Mouse (Mus musculus) MEL (cell line): ENCODE measurements around the gene Adprm. TPM values are rescaled to one million over a fixed set of nuclear protein-coding genes. Genes with fewer than 3 reads are reported as not detected.
"Not testable (repeated sequence)": the region's sequence is repeated elsewhere in the genome, so short reads cannot be mapped to it uniquely, and the experiment has no call there.

Experiments used
- DNase-seq: peaks from one replicate; pipeline ENCODE4 v3.0.0; 2011; ENCODE audit warnings: low read depth, low spot score
- H3K27ac ChIP-seq: 2 replicates; pipeline ENCODE4 v1.5.1; 2012; ENCODE audit warnings: low read depth, mild to moderate bottlenecking, control low read depth, low read length, moderate library complexity; ENCODE audit not compliant: control insufficient read depth
- H3K27me3 ChIP-seq, 2 experiments: fragments of 150-350 bp in 1 of 2; sonication (generic) in 1 of 2; 2 replicates each; pipeline ENCODE4 v1.6.1; 2012; ENCODE audit warnings: low read length in 2 of 2, mild to moderate bottlenecking in 2 of 2, improper control_type of control experiment in 1 of 2, moderate library complexity in 1 of 2; ENCODE audit not compliant: insufficient read depth in 2 of 2, control insufficient read depth in 1 of 2
- H3K36me3 ChIP-seq, 2 experiments: 2 replicates each; pipeline ENCODE4 v1.6.1; 2012 to 2014; ENCODE audit warnings: low read length in 2 of 2, improper control_type of control experiment in 1 of 2, inconsistent platforms in 1 of 2, mild to moderate bottlenecking in 1 of 2; ENCODE audit not compliant: insufficient read depth in 2 of 2, control insufficient read depth in 1 of 2
- H3K4me1 ChIP-seq, 2 experiments: fragments of 150-350 bp in 1 of 2; sonication (generic) in 1 of 2; 2 replicates each; pipeline ENCODE4 v1.6.1; 2012; ENCODE audit warnings: low read length in 2 of 2, improper control_type of control experiment in 1 of 2, mild to moderate bottlenecking in 1 of 2; ENCODE audit not compliant: insufficient read depth in 2 of 2, control insufficient read depth in 1 of 2
- H3K4me3 ChIP-seq, 2 experiments: fragments of 150-350 bp in 1 of 2; sonication (generic) in 1 of 2; 2 replicates each; pipeline ENCODE4 v1.5.1; 2012; ENCODE audit warnings: low read depth in 2 of 2, low read length in 2 of 2, mild to moderate bottlenecking in 2 of 2, moderate library complexity in 2 of 2, control low read depth in 1 of 2, improper control_type of control experiment in 1 of 2; ENCODE audit not compliant: control insufficient read depth in 1 of 2, insufficient read depth in 1 of 2
- H3K79me2 ChIP-seq: 2 replicates; pipeline ENCODE4 v1.6.1; 2012; ENCODE audit warnings: mild to moderate bottlenecking, low read length, moderate library complexity; ENCODE audit not compliant: control insufficient read depth, poor library complexity, insufficient read depth
- H3K9ac ChIP-seq: 2 replicates; pipeline ENCODE4 v1.6.1; 2012; ENCODE audit warnings: low read depth, mild to moderate bottlenecking, control low read depth, low read length, moderate library complexity; ENCODE audit not compliant: control insufficient read depth, poor library complexity, severe bottlenecking
- H3K9me3 ChIP-seq: fragments of 150-350 bp; sonication (generic); replicated peaks from 2 replicates; pipeline ENCODE4 v1.6.1; 2012; ENCODE audit warnings: mild to moderate bottlenecking, low read length, improper control_type of control experiment, moderate library complexity; ENCODE audit not compliant: insufficient read depth
- BHLHE40 ChIP-seq: IDR thresholded peaks from 2 replicates; pipeline ENCODE4 v1.6.1; 2012; ENCODE audit warnings: low read depth, mild to moderate bottlenecking, inconsistent platforms, low read length, improper control_type of control experiment, borderline replicate concordance
- CHD1 ChIP-seq: IDR thresholded peaks from 2 replicates; pipeline ENCODE4 v1.6.1; 2012; ENCODE audit warnings: low read depth, mild to moderate bottlenecking, inconsistent platforms, low read length, improper control_type of control experiment
- CTCF ChIP-seq, 3 experiments: IDR thresholded peaks in 2 of 3; conservative IDR thresholded peaks in 1 of 3; 2 replicates each; pipeline ENCODE4 v1.5.1; 2011 to 2012; ENCODE audit warnings: low read length in 3 of 3, low read depth in 2 of 3, mild to moderate bottlenecking in 2 of 3, improper control_type of control experiment in 1 of 3, inconsistent platforms in 1 of 3, mixed read lengths in 1 of 3, moderate library complexity in 1 of 3; ENCODE audit not compliant: control insufficient read depth in 1 of 3, insufficient read depth in 1 of 3, poor library complexity in 1 of 3, severe bottlenecking in 1 of 3
- E2F4 ChIP-seq: IDR thresholded peaks from 2 replicates; pipeline ENCODE4 v1.6.1; 2011; ENCODE audit warnings: low read depth, low read length, improper control_type of control experiment, borderline replicate concordance
- ELF1 ChIP-seq: IDR thresholded peaks from 2 replicates; pipeline ENCODE4 v1.6.1; 2014; ENCODE audit warnings: low read depth, mild to moderate bottlenecking, inconsistent platforms, low read length, improper control_type of control experiment, moderate library complexity
- GABPA ChIP-seq: IDR thresholded peaks from 2 replicates; pipeline ENCODE4 v1.6.1; 2012; ENCODE audit warnings: low read depth, mild to moderate bottlenecking, inconsistent platforms, low read length, improper control_type of control experiment, moderate library complexity
- GATA1 ChIP-seq: IDR thresholded peaks from 2 replicates; pipeline ENCODE4 v1.6.1; 2011; ENCODE audit warnings: low read depth, low read length, improper control_type of control experiment
- HCFC1 ChIP-seq: IDR thresholded peaks from 2 replicates; pipeline ENCODE4 v1.6.1; 2012; ENCODE audit warnings: low read depth, mild to moderate bottlenecking, inconsistent platforms, low read length, improper control_type of control experiment, moderate library complexity
- JUND ChIP-seq: IDR thresholded peaks from 2 replicates; pipeline ENCODE4 v1.6.1; 2011; ENCODE audit warnings: low read depth, mild to moderate bottlenecking, improper control_type of control experiment, low read length
- KAT2A ChIP-seq: conservative IDR thresholded peaks from 2 replicates; pipeline ENCODE4 v1.6.1; 2012; ENCODE audit warnings: low read depth, low read length, improper control_type of control experiment, inconsistent platforms
- MAFK ChIP-seq: IDR thresholded peaks from 2 replicates; pipeline ENCODE4 v1.6.1; 2011; ENCODE audit warnings: low read depth, mild to moderate bottlenecking, low read length, improper control_type of control experiment, borderline replicate concordance
- MAZ ChIP-seq: IDR thresholded peaks from 2 replicates; pipeline ENCODE4 v1.6.1; 2012; ENCODE audit warnings: low read depth, mild to moderate bottlenecking, inconsistent platforms, low read length, improper control_type of control experiment
- MEF2A ChIP-seq: IDR thresholded peaks from 2 replicates; pipeline ENCODE4 v1.6.1; 2014; ENCODE audit warnings: low read depth, mild to moderate bottlenecking, inconsistent platforms, low read length, improper control_type of control experiment; ENCODE audit not compliant: poor library complexity, insufficient replicate concordance, severe bottlenecking; ENCODE audit errors: extremely low read depth
- MYB ChIP-seq: IDR thresholded peaks from 2 replicates; pipeline ENCODE4 v1.6.1; 2011; ENCODE audit warnings: mild to moderate bottlenecking, low read depth, low read length, improper control_type of control experiment
- NRF1 ChIP-seq: IDR thresholded peaks from 2 replicates; pipeline ENCODE4 v1.6.1; 2014; ENCODE audit warnings: low read depth, mild to moderate bottlenecking, inconsistent platforms, low read length, improper control_type of control experiment, moderate library complexity; ENCODE audit not compliant: poor library complexity, insufficient read depth, severe bottlenecking
- POLR2A ChIP-seq, 2 experiments: IDR thresholded peaks; 2 replicates each; pipeline ENCODE4 v1.6.1; 2011 to 2012; ENCODE audit warnings: low read length in 2 of 2, mild to moderate bottlenecking in 2 of 2, control low read depth in 1 of 2, improper control_type of control experiment in 1 of 2, low read depth in 1 of 2, moderate library complexity in 1 of 2; ENCODE audit not compliant: control insufficient read depth in 1 of 2, insufficient read depth in 1 of 2, poor library complexity in 1 of 2
- POLR2AphosphoS2 ChIP-seq: IDR thresholded peaks from 2 replicates; pipeline ENCODE4 v1.6.1; 2011; ENCODE audit warnings: low read length, improper control_type of control experiment
- RAD21 ChIP-seq: IDR thresholded peaks from 2 replicates; pipeline ENCODE4 v1.6.1; 2011; ENCODE audit warnings: mild to moderate bottlenecking, low read depth, low read length, improper control_type of control experiment
- RCOR1 ChIP-seq: IDR thresholded peaks from 2 replicates; pipeline ENCODE4 v1.6.1; 2012; ENCODE audit warnings: low read depth, mild to moderate bottlenecking, inconsistent platforms, low read length, improper control_type of control experiment
- TAL1 ChIP-seq: IDR thresholded peaks from 2 replicates; pipeline ENCODE4 v1.6.1; 2012; ENCODE audit warnings: mild to moderate bottlenecking, inconsistent platforms, low read length, moderate library complexity, mixed read lengths
- TBP ChIP-seq: IDR thresholded peaks from 2 replicates; pipeline ENCODE4 v1.8.0; 2011; ENCODE audit warnings: low read depth, low read length, improper control_type of control experiment
- ZC3H11A ChIP-seq: IDR thresholded peaks from 2 replicates; pipeline ENCODE4 v1.6.1; 2012; ENCODE audit warnings: low read depth, mild to moderate bottlenecking, inconsistent platforms, low read length, improper control_type of control experiment
- ZKSCAN1 ChIP-seq: IDR thresholded peaks from 2 replicates; pipeline ENCODE4 v1.6.1; 2012; ENCODE audit warnings: low read depth, mild to moderate bottlenecking, inconsistent platforms, low read length, improper control_type of control experiment, moderate library complexity
- ZMIZ1 ChIP-seq: IDR thresholded peaks from 2 replicates; pipeline ENCODE4 v1.6.1; 2012; ENCODE audit warnings: low read depth, mild to moderate bottlenecking, inconsistent platforms, low read length, improper control_type of control experiment, moderate library complexity
- ZNF384 ChIP-seq: IDR thresholded peaks from 2 replicates; pipeline ENCODE4 v1.6.1; 2012; ENCODE audit warnings: low read depth, mild to moderate bottlenecking, inconsistent platforms, low read length, improper control_type of control experiment
- polyA plus RNA-seq, 2 experiments: library from polyadenylated mRNA; stranded (reverse) in 1 of 2; unstranded in 1 of 2; fragments of >175 nt in 1 of 2; fragments of >200 nt in 1 of 2; gene quantifications; 2 replicates each; pipeline versions ENCODE4 v1.2.1 to v1.2.4; 2012; ENCODE audit warnings: low replicate concordance in 2 of 2, low read depth in 1 of 2; ENCODE audit not compliant: insufficient read length in 2 of 2, insufficient read depth in 1 of 2, missing spikeins in 1 of 2
- total RNA-seq: library from RNA; depleted of rRNA; stranded (reverse); fragments of 300-350 nt; gene quantifications from 2 replicates; pipeline ENCODE4 v1.2.3, GENCODE M21; 2012

Gene Adprm
- total and polyA plus RNA-seq, 3 experiments: 19.7 to 531 (median 23.0) TPM

DNA sequence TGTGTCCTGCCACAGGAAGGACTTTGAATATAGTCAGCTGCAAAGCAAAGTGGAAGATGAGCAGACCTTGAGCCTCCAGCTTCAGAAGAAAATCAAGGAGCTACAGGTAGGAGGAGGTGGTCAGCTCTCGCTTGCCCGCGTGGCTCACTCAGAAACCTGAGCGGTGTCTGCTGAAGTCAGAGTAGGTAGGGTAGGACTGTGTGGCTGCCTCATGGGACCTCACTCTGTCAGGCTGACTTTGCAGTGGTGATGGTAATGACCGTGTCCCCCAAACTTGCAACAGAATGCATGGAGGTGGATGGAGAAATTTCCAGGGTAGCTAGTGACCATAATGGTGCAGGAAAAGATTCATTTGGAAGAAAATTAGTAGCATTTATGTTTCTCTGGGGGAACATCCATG, 41.3 kb upstream of the Adprm start:
- Histone ChIP-seq H3K27me3 (no peaks in the 10 kb centered on the region), H3K9ac (no peak overlapping the region), H3K27ac (no peak overlapping the region), H3K4me3 (no peak overlapping the region), H3K36me3 (no peaks in the 10 kb centered on the region), H3K4me1 (no peaks in the 10 kb centered on the region), H3K9me3 (no peaks in the 10 kb centered on the region), H3K79me2 (no peaks in the 10 kb centered on the region)
- no peak for TF ChIP-seq TBP
- TF ChIP-seq ZNF384: no peak
- TF ChIP-seq KAT2A: no peak
- no peak for TF ChIP-seq ZMIZ1
- TF ChIP-seq BHLHE40: no peak
- TF ChIP-seq MAZ: no peak
- TF ChIP-seq RAD21: no peak
- TF ChIP-seq ELF1: no peak
- no peak for TF ChIP-seq NRF1
- TF ChIP-seq MAFK: no peak
- no peak for TF ChIP-seq HCFC1
- TF ChIP-seq CHD1: no peak
- no peak for TF ChIP-seq RCOR1
- TF ChIP-seq E2F4: no peak
- TF ChIP-seq POLR2A (IDR thresholded peaks at IDR 0.05; ENCODE audit: control insufficient read depth in 1 of 2, insufficient read depth in 1 of 2, low read depth in 1 of 2, low read length in 2 of 2, poor library complexity in 1 of 2): no peak
- no peak for TF ChIP-seq JUND
- TF ChIP-seq ZC3H11A: no peak
- no peak for TF ChIP-seq GATA1
- no peak for TF ChIP-seq MEF2A
- TF ChIP-seq GABPA: no peak
- DNase-seq: no peak

DNA sequence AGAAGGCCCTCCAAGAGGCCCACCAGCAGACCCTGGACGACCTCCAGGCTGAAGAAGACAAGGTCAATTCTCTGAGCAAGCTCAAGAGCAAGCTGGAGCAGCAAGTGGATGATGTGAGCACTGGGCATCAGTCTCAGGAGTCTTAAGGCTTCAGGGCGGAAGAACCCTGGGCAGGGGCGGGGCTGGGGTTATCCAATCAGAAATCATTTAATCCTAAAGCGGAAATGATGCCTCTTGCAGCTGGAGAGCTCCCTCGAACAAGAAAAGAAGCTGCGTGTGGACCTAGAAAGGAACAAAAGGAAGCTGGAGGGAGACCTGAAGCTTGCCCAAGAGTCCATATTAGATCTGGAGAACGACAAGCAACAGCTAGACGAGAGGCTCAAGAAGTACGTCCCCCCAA, 40.8 kb upstream of the Adprm start:
- no peaks in the 10 kb centered on the region for H3K9me3 ChIP-seq
- no peaks in the 10 kb centered on the region for H3K27me3 ChIP-seq
- H3K4me1 ChIP-seq: no peaks in the 10 kb centered on the region
- H3K79me2 ChIP-seq: no peaks in the 10 kb centered on the region
- TF ChIP-seq CHD1: no peak
- no peak for TF ChIP-seq RAD21
- no peak for TF ChIP-seq POLR2AphosphoS2
- TF ChIP-seq MYB: no peak
- no peak for TF ChIP-seq TBP
- no peak for TF ChIP-seq CTCF (IDR thresholded peaks at IDR 0.05 in 2 of 3, conservative IDR thresholded peaks at IDR 0.05 in 1 of 3; ENCODE audit: control insufficient read depth in 1 of 3, insufficient read depth in 1 of 3, low read depth in 2 of 3, low read length in 3 of 3, poor library complexity in 1 of 3, severe bottlenecking in 1 of 3)
- TF ChIP-seq ZKSCAN1: no peak
- no peak for TF ChIP-seq ZMIZ1
- TF ChIP-seq TAL1: no peak
- TF ChIP-seq MAZ: no peak
- no peak for TF ChIP-seq JUND
- TF ChIP-seq POLR2A (IDR thresholded peaks at IDR 0.05; ENCODE audit: control insufficient read depth in 1 of 2, insufficient read depth in 1 of 2, low read depth in 1 of 2, low read length in 2 of 2, poor library complexity in 1 of 2): no peak
- no peak overlapping the region for H3K27ac ChIP-seq
- no peaks in the 10 kb centered on the region for H3K36me3 ChIP-seq
- no peak overlapping the region for H3K4me3 ChIP-seq
- DNase-seq: no peak
- no peak overlapping the region for H3K9ac ChIP-seq

DNA sequence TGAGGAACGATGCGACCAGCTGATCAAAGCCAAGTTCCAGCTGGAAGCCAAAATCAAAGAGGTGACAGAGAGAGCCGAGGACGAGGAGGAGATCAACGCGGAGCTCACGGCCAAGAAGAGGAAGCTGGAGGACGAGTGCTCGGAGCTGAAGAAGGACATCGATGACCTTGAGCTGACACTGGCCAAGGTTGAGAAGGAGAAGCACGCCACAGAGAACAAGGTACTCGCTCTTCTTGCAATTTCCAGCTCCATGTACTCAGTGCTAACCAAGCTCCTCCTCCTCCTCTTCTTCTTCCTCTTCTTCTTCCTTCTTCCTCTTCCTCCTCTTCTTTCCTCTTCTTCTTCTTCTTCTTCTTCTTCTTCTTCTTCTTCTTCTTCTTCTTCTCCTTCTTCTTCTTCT, 40.0 kb upstream of the Adprm start:
- not testable (repeated sequence) for H3K27me3 ChIP-seq, H3K4me3 ChIP-seq, H3K9me3 ChIP-seq, H3K4me1 ChIP-seq, H3K27ac ChIP-seq, H3K36me3 ChIP-seq, H3K79me2 ChIP-seq, H3K9ac ChIP-seq, DNase-seq
